Mouse (Mus musculus): ENCODE measurements around the gene Adap1. TPM values are rescaled to one million over a fixed set of nuclear protein-coding genes. Genes with fewer than 3 reads are reported as not detected.

The Adap1 gene
- polyA plus RNA-seq, 1 experiment from 2014 or later = 8.1 TPM

DNA sequence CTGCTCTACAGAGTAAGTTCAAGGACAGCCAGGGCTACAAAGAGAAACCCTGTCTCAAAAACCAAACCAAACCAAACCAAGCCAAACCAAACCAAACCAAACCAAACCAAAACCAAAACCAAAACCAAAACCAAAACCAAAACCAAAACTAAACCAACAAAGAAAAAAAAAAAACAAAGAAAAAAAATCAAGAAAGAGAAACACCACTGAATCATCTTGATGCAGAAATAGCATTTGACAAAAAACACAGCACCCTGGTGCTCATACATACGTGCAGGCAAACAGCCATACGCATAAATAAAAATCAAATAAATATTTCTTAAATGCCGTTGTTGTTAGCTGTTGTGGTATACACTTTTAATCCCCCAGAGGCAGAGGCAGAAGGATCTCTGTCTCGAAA lies 14.9 kb downstream of the Adap1 start:
- no peak for DNase-seq (ENCODE audit: low spot score)
- no peak overlapping the region for H3K4me3 ChIP-seq (ENCODE audit: low read depth, low read length)
- no peaks in the 10 kb centered on the region for H3K27me3 ChIP-seq (replicated peaks; ENCODE audit: control insufficient read depth, insufficient read depth, low read length)
- H3K9ac ChIP-seq (ENCODE audit: low read depth, low read length) = no peak overlapping the region
- H3K4me2 ChIP-seq = no peak overlapping the region
- no peak for ATAC-seq (replicated peaks; ENCODE audit: low FRiP score)
- no peak overlapping the region for H3K27ac ChIP-seq (ENCODE audit: low read depth, low read length)
- 92% methylated on average over 4 of the region's 4 CpGs for WGBS
- no peaks in the 10 kb centered on the region for H3K9me3 ChIP-seq (ENCODE audit: control insufficient read depth, low read length)
- H3K4me1 ChIP-seq (replicated peaks; ENCODE audit: control insufficient read depth, insufficient read depth, low read length) = no peaks in the 10 kb centered on the region; the same call in none of the 2 replicates
- no peaks in the 10 kb centered on the region for H3K36me3 ChIP-seq (ENCODE audit: control insufficient read depth, insufficient read depth, low read length)

GRCm38 (mm10) chr5:139309946-139310345 lies 15.5 kb downstream of the Adap1 start:
- Histone ChIP-seq H3K36me3 (ENCODE audit: control insufficient read depth, insufficient read depth, low read length) (no peaks in the 10 kb centered on the region), H3K4me3 (ENCODE audit: low read depth, low read length) (no peak overlapping the region), H3K4me1 (replicated peaks; ENCODE audit: control insufficient read depth, insufficient read depth, low read length) (no peaks in the 10 kb centered on the region; the same call in none of the 2 replicates), H3K27ac (ENCODE audit: low read depth, low read length) (no peak overlapping the region), H3K27me3 (replicated peaks; ENCODE audit: control insufficient read depth, insufficient read depth, low read length) (no peaks in the 10 kb centered on the region), H3K9me3 (ENCODE audit: control insufficient read depth, low read length) (no peaks in the 10 kb centered on the region), H3K9ac (ENCODE audit: low read depth, low read length) (no peak overlapping the region), H3K4me2 (no peak overlapping the region)
- ATAC-seq (replicated peaks; ENCODE audit: low FRiP score) (no peak), DNase-seq (ENCODE audit: low spot score) (no peak)
- WGBS = 68% methylated on average over 3 of the region's 3 CpGs

- no peak overlapping the region for H3K4me3 ChIP-seq (ENCODE audit: low read depth, low read length)
- WGBS = 85% methylated on average over 9 of the region's 9 CpGs
These were observed 21.8 kb downstream of the Adap1 start for GRCm38 (mm10) chr5:139303646-139304061.

DNA sequence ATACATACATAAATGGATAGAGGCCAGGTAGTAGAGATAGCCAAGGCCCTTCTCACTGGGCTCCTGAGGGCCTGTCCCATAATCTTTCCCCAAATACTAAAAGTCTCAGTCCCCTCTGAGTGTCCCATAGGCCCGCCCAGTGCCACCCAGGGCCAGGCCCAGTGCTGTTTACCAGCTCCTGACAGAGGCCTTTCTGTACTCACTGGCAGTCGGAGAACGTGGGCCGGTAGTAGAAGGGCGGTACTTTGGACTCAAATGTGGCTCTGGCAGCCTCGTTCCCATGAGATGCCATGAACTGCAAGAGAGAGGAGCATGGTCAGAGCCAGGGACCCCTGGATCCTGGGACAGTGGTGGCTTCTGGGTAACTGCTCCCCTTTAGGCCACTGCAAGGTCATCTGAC lies 23.3 kb downstream of the Adap1 start:
- H3K9me3 ChIP-seq (ENCODE audit: control insufficient read depth, low read length) = no peaks in the 10 kb centered on the region
- WGBS = 78% methylated on average over 6 of the region's 6 CpGs
- H3K4me3 ChIP-seq (ENCODE audit: low read depth, low read length) = no peak overlapping the region
- H3K9ac ChIP-seq (ENCODE audit: low read depth, low read length) = no peak overlapping the region
- H3K36me3 ChIP-seq (ENCODE audit: control insufficient read depth, insufficient read depth, low read length) = no peaks in the 10 kb centered on the region
- peaks cover 13% of the 10 kb centered on the region for H3K4me1 ChIP-seq (replicated peaks; ENCODE audit: control insufficient read depth, insufficient read depth, low read length)
- ATAC-seq (replicated peaks; ENCODE audit: low FRiP score) = no peak
- no peaks in the 10 kb centered on the region for H3K27me3 ChIP-seq (replicated peaks; ENCODE audit: control insufficient read depth, insufficient read depth, low read length)
- DNase-seq (ENCODE audit: low spot score) = no peak
- no peak overlapping the region for H3K27ac ChIP-seq (ENCODE audit: low read depth, low read length)
- no peak overlapping the region for H3K4me2 ChIP-seq

More at GRCm38 (mm10) chr5:139303646-139304061, 21.8 kb downstream of the Adap1 start:
- Histone ChIP-seq H3K27me3 (replicated peaks; ENCODE audit: control insufficient read depth, insufficient read depth, low read length) (no peaks in the 10 kb centered on the region), H3K9ac (ENCODE audit: low read depth, low read length) (no peak overlapping the region), H3K4me1 (replicated peaks; ENCODE audit: control insufficient read depth, insufficient read depth, low read length) (peaks cover 13% of the 10 kb centered on the region), H3K4me2 (no peak overlapping the region), H3K9me3 (ENCODE audit: control insufficient read depth, low read length) (no peaks in the 10 kb centered on the region), H3K36me3 (ENCODE audit: control insufficient read depth, insufficient read depth, low read length) (no peaks in the 10 kb centered on the region), H3K27ac (ENCODE audit: low read depth, low read length) (no peak overlapping the region)
- no peak for ATAC-seq (replicated peaks; ENCODE audit: low FRiP score)
- DNase-seq (ENCODE audit: low spot score) = no peak

GRCm38 (mm10) chr5:139297745-139298144 lies 27.7 kb downstream of the Adap1 start:
- Histone ChIP-seq H3K27me3 (replicated peaks; ENCODE audit: control insufficient read depth, insufficient read depth, low read length) (no peaks in the 10 kb centered on the region), H3K4me2 (no peak overlapping the region), H3K9me3 (ENCODE audit: control insufficient read depth, low read length) (no peaks in the 10 kb centered on the region), H3K36me3 (ENCODE audit: control insufficient read depth, insufficient read depth, low read length) (no peaks in the 10 kb centered on the region), H3K9ac (ENCODE audit: low read depth, low read length) (no peak overlapping the region), H3K27ac (ENCODE audit: low read depth, low read length) (no peak overlapping the region), H3K4me3 (ENCODE audit: low read depth, low read length) (no peak overlapping the region), H3K4me1 (replicated peaks; ENCODE audit: control insufficient read depth, insufficient read depth, low read length) (peaks cover 13% of the 10 kb centered on the region)
- ATAC-seq (replicated peaks; ENCODE audit: low FRiP score) (no peak), DNase-seq (ENCODE audit: low spot score) (no peak)
- 85% methylated on average over 5 of the region's 5 CpGs for WGBS

- H3K4me1 ChIP-seq (replicated peaks; ENCODE audit: control insufficient read depth, insufficient read depth, low read length) = peaks cover 13% of the 10 kb centered on the region
- H3K4me3 ChIP-seq (ENCODE audit: low read depth, low read length) = no peak overlapping the region
- H3K27me3 ChIP-seq (replicated peaks; ENCODE audit: control insufficient read depth, insufficient read depth, low read length) = no peaks in the 10 kb centered on the region
- H3K36me3 ChIP-seq (ENCODE audit: control insufficient read depth, insufficient read depth, low read length) = no peaks in the 10 kb centered on the region
- DNase-seq (ENCODE audit: low spot score) (no peak), ATAC-seq (replicated peaks; ENCODE audit: low FRiP score) (no peak)
- no peak overlapping the region for H3K4me2 ChIP-seq
- no peak overlapping the region for H3K9ac ChIP-seq (ENCODE audit: low read depth, low read length)
- H3K27ac ChIP-seq (ENCODE audit: low read depth, low read length) = no peak overlapping the region
- 92% methylated on average over 10 of the region's 10 CpGs for WGBS
- no peaks in the 10 kb centered on the region for H3K9me3 ChIP-seq (ENCODE audit: control insufficient read depth, low read length)
These were observed 28.3 kb downstream of the Adap1 start for GRCm38 (mm10) chr5:139297092-139297491.

DNA sequence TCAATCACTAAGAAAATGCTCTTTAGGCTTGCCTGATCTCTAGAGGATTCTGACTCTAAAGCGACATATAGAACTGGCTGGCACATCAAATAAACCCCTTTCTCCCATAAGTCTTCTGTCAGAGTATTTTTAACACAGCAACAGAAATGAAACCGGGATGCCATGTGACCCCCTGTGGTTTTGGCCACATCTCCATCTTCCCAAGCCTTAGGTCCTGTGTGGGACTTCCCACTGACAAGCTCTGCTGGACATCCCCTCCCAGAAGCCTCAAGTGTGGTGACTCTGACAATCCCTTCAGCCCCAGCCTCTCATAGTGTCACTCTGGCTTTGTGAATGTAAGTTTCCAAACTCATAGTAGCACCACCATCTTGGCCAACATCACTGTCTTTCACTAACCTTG lies 31.3 kb downstream of the Adap1 start:
- no peak overlapping the region for H3K4me2 ChIP-seq
- H3K27ac ChIP-seq (ENCODE audit: low read depth, low read length) = no peak overlapping the region
- no peaks in the 10 kb centered on the region for H3K36me3 ChIP-seq (ENCODE audit: control insufficient read depth, insufficient read depth, low read length)
- no peak for DNase-seq (ENCODE audit: low spot score)
- H3K27me3 ChIP-seq (replicated peaks; ENCODE audit: control insufficient read depth, insufficient read depth, low read length) = no peaks in the 10 kb centered on the region
- H3K4me1 ChIP-seq (replicated peaks; ENCODE audit: control insufficient read depth, insufficient read depth, low read length) = peaks cover 2% of the 10 kb centered on the region
- no peak for ATAC-seq (replicated peaks; ENCODE audit: low FRiP score)
- H3K9me3 ChIP-seq (ENCODE audit: control insufficient read depth, low read length) = no peaks in the 10 kb centered on the region
- no peak overlapping the region for H3K9ac ChIP-seq (ENCODE audit: low read depth, low read length)
- no peak overlapping the region for H3K4me3 ChIP-seq (ENCODE audit: low read depth, low read length)
- 69% methylated on average over 2 of the region's 2 CpGs for WGBS

- no peak overlapping the region for H3K27ac ChIP-seq (ENCODE audit: low read depth, low read length)
- no peaks in the 10 kb centered on the region for H3K27me3 ChIP-seq (replicated peaks; ENCODE audit: control insufficient read depth, insufficient read depth, low read length)
- H3K4me2 ChIP-seq = no peak overlapping the region
- H3K36me3 ChIP-seq (ENCODE audit: control insufficient read depth, insufficient read depth, low read length) = no peaks in the 10 kb centered on the region
- H3K9ac ChIP-seq (ENCODE audit: low read depth, low read length) = no peak overlapping the region
- no peak overlapping the region for H3K4me3 ChIP-seq (ENCODE audit: low read depth, low read length)
- 78% methylated on average over 6 of the region's 6 CpGs for WGBS
- ATAC-seq (replicated peaks; ENCODE audit: low FRiP score) = no peak
- peaks cover 7% of the 10 kb centered on the region for H3K4me1 ChIP-seq (replicated peaks; ENCODE audit: control insufficient read depth, insufficient read depth, low read length)
- DNase-seq (ENCODE audit: low spot score) = no peak
- H3K9me3 ChIP-seq (ENCODE audit: control insufficient read depth, low read length) = no peaks in the 10 kb centered on the region
These were observed 33.4 kb downstream of the Adap1 start for GRCm38 (mm10) chr5:139291811-139292560.
